Mouse (Mus musculus): ENCODE measurements around the gene Txnl4b. TPM values are rescaled to one million over a fixed set of nuclear protein-coding genes. Genes with fewer than 3 reads are reported as not detected.

Txnl4b gene
- polyA plus RNA-seq, 1 experiment from 2014 or later = 16.3 TPM

DNA sequence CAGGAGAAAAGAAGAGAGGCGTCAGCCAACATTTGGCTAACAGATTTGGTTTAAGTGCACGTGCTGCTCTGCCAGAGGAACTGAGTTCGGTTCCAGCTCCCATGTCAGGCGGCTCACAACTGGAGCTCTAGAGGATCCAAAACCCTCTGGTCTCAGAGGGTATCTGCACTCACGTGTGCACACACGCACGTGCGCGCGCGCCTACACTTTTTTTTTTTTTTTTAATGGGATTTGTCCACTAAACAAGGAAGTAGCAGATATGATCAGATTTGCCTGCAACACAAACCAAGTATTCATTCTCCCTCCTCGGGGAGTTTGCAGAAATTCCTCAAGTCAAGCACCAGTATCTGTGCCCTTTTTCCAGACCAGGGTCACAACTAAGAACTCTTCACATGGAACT lies 42.0 kb downstream of the Txnl4b start:
- WGBS = 7% methylated on average over 12 of the region's 12 CpGs
- H3K27me3 ChIP-seq (ENCODE audit: control insufficient read depth, insufficient read depth, low read length) = no peaks in the 10 kb centered on the region
- 0 out of 2 replicates have a peak, but pooled peaks cover 2% of the 10 kb centered on the region for H3K4me1 ChIP-seq (replicated peaks; ENCODE audit: control insufficient read depth, insufficient read depth)
- peak overlapping the region; percentile 80 for H3K4me2 ChIP-seq (replicated peaks; ENCODE audit: low read depth)
- ATAC-seq (ENCODE audit: low FRiP score, low TSS enrichment) (no peak), DNase-seq (ENCODE audit: low spot score) (no peak)
- TF ChIP-seq CTCF (IDR thresholded peaks at IDR 0.05; ENCODE audit: low read depth) (no peak), EP300 (optimal IDR thresholded peaks at IDR 0.05) (no peak)
- peak overlapping the region; percentile 98 for H3K27ac ChIP-seq (replicated peaks)
- no peaks in the 10 kb centered on the region for H3K9me3 ChIP-seq (ENCODE audit: control insufficient read depth, low read length)
- H3K4me3 ChIP-seq (ENCODE audit: low read depth, low read length) = peak overlapping the region; percentile 68
- H3K9ac ChIP-seq (ENCODE audit: low read length) = peak overlapping the region; percentile 70
- H3K36me3 ChIP-seq (ENCODE audit: control insufficient read depth, insufficient read depth, low read length) = no peaks in the 10 kb centered on the region

DNA sequence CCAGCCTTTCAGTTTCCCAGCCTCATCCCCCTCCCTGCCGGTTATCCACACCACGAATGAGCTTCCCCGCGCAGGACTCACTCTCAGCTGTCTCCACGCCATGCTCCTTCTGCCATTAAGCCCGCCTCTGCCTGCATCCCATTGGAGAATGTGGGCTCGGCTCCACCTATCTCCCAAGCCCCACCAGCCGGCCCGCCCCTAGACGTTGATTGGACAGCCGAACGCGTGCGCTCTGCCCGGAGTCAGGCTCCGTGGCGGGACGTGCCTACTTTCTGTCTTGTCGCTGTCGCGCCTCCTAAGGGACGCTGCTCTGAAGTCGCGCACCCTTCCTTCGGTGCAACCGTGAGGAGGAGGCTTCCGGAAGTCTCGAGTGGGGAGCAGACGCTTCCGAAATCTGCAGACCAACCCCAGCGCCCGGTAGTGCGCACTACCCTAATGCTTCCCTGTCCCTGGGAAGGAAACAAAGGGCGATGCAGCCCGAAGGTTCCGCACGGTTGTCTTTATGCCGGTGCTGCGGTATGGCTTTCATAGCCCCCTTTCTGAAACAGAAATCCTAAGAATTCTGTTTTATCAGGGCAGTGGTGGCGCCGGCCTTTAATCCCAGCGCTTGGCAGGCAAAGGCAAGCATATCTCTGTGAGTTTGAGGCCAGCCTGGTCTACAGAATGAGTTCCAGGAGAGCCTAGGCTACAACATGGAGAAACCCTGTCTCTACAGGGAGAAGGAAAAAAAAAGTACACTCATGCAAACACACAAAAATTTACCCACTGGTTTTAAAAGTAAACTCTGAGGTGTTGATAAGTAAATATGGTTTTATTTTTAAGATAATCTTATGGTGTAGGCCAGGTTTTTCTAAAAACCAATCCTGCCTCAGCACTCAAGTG lies 42.8 kb downstream of the Txnl4b start, which contains the start of gene Dhodh:
TSS of gene Dhodh (minus strand) at position 403 of the 882 bp plus-strand sequence.
- peak within 1 kb of the TSS; percentile 80 for H3K4me2 ChIP-seq (replicated peaks; ENCODE audit: low read depth)
- peak; percentile 45 for TF ChIP-seq CTCF (IDR thresholded peaks at IDR 0.05; ENCODE audit: low read depth)
- no peak for TF ChIP-seq EP300 (optimal IDR thresholded peaks at IDR 0.05)

DNA sequence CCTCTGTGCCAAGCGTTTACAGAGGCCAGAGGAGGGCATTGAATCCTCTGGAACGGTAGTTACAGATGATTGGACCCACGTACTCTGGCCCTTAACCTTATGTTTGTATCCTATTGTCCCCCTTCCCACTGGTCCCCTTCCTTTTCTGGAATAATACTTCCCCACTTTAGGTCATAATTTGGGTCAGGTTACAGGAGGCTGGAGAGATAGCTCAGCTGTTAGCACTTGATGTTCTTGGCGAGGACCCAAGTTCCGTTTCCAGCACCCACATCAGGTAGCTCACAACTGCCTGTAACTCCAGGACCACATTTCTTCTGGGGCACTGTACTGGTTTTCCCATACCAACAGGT lies 43.4 kb downstream of the Txnl4b start:
- peak overlapping the region; percentile 68 for H3K4me3 ChIP-seq (ENCODE audit: low read depth, low read length)
- no peaks in the 10 kb centered on the region for H3K9me3 ChIP-seq (ENCODE audit: control insufficient read depth, low read length)
- H3K4me2 ChIP-seq (replicated peaks; ENCODE audit: low read depth) = peak overlapping the region; percentile 80
- H3K27me3 ChIP-seq (ENCODE audit: control insufficient read depth, insufficient read depth, low read length) = no peaks in the 10 kb centered on the region
- WGBS = 9% methylated on average over 5 of the region's 5 CpGs
- DNase-seq (ENCODE audit: low spot score) (no peak), ATAC-seq (ENCODE audit: low FRiP score, low TSS enrichment) (no peak)
- H3K27ac ChIP-seq (replicated peaks) = peak overlapping the region; percentile 98
- 0 out of 2 replicates have a peak, but pooled peaks cover 2% of the 10 kb centered on the region for H3K4me1 ChIP-seq (replicated peaks; ENCODE audit: control insufficient read depth, insufficient read depth)
- H3K36me3 ChIP-seq (ENCODE audit: control insufficient read depth, insufficient read depth, low read length) = no peaks in the 10 kb centered on the region
- TF ChIP-seq EP300 (optimal IDR thresholded peaks at IDR 0.05) = no peak
- no peak for TF ChIP-seq CTCF (IDR thresholded peaks at IDR 0.05; ENCODE audit: low read depth)
- peak overlapping the region; percentile 70; the same call in 1 of the 2 replicates for H3K9ac ChIP-seq (ENCODE audit: low read length)

More for the DNA sequence above, 42.8 kb downstream of the Txnl4b start, which contains the start of gene Dhodh:
- peak within 1 kb of the TSS; percentile 68 for H3K4me3 ChIP-seq (ENCODE audit: low read depth, low read length)
- no peaks in the 10 kb centered on the region for H3K9me3 ChIP-seq (ENCODE audit: control insufficient read depth, low read length)
- H3K4me1 ChIP-seq (replicated peaks; ENCODE audit: control insufficient read depth, insufficient read depth) = 0 out of 2 replicates have a peak, but pooled peaks cover 2% of the 10 kb centered on the region
- no peaks in the 10 kb centered on the region for H3K27me3 ChIP-seq (ENCODE audit: control insufficient read depth, insufficient read depth, low read length)
- WGBS = under 1% methylated on average over 42 of the region's 42 CpGs
- peak within 1 kb of the TSS; percentile 98 for H3K27ac ChIP-seq (replicated peaks)
- peak within 1 kb of the TSS; percentile 70 for H3K9ac ChIP-seq (ENCODE audit: low read length)
- peak; percentile 98 for ATAC-seq (ENCODE audit: low FRiP score, low TSS enrichment)
- no peaks in the 10 kb centered on the region for H3K36me3 ChIP-seq (ENCODE audit: control insufficient read depth, insufficient read depth, low read length)
- DNase-seq (ENCODE audit: low spot score) = peak; percentile 96

DNA sequence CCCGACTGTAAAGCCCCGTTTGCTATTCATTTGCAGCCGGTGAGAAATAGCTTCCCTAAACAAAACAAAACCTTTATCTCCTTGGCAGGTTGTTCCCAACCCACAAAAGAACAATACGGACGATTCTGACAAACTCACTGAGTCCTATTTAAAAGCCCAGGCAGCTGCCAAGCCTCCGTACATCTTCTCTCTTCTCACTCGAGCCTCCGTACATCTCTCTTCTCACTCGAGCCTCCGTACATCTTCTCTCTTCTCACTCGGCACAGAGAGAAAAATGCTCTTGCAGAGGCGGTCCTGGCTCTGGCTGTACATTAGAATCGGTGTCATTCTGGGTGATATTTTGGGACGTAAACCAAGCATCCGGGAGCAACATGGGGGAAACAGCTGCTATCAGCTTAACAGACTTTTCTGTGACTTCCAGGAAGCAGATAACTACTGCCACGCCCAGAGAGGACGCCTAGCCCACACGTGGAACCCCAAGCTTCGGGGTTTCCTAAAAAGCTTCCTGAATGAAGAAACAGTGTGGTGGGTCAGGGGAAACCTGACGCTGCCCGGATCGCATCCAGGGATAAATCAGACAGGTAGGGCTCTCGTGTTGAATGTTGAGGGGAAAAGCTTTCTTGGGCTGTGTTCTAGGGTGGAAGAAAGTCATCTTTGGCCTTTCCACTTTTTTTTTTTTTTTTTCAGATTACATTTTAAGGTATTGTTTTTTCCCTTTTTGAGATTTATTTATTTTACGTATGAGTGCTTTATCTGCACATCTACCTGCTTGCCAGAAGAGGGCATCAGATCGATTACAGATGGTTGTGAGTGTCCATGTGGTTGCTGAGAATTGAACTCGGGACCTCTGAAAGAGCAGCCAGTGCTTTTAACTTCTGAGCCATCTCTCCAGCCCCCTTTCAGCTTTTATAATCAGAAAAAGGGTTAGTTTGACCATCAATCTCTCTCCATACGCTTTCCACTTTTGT lies 48.8 kb downstream of the Txnl4b start, which contains the start of gene Pkd1l3:
TSS of gene Pkd1l3 (plus strand) at position 275 of the 968 bp plus-strand sequence.
- no peaks in the 10 kb centered on the region for H3K36me3 ChIP-seq (ENCODE audit: control insufficient read depth, insufficient read depth, low read length)
- TF ChIP-seq EP300 (optimal IDR thresholded peaks at IDR 0.05) (no peak), CTCF (IDR thresholded peaks at IDR 0.05; ENCODE audit: low read depth) (peak; percentile 45)
- H3K27ac ChIP-seq (replicated peaks) = no peak within 1 kb of the TSS
- no peaks in the 10 kb centered on the region for H3K27me3 ChIP-seq (ENCODE audit: control insufficient read depth, insufficient read depth, low read length)
- H3K4me1 ChIP-seq (replicated peaks; ENCODE audit: control insufficient read depth, insufficient read depth) = no peaks in the 10 kb centered on the region
- H3K4me2 ChIP-seq (replicated peaks; ENCODE audit: low read depth) = peak within 1 kb of the TSS; percentile 24; the same call in 1 of the 2 replicates
- DNase-seq (ENCODE audit: low spot score) = no peak
- ATAC-seq (ENCODE audit: low FRiP score, low TSS enrichment) = no peak
- H3K9ac ChIP-seq (ENCODE audit: low read length) = no peak within 1 kb of the TSS
- H3K4me3 ChIP-seq (ENCODE audit: low read depth, low read length) = no peak within 1 kb of the TSS
- no peaks in the 10 kb centered on the region for H3K9me3 ChIP-seq (ENCODE audit: control insufficient read depth, low read length)
- WGBS = 47% methylated on average over 27 of the region's 27 CpGs

DNA sequence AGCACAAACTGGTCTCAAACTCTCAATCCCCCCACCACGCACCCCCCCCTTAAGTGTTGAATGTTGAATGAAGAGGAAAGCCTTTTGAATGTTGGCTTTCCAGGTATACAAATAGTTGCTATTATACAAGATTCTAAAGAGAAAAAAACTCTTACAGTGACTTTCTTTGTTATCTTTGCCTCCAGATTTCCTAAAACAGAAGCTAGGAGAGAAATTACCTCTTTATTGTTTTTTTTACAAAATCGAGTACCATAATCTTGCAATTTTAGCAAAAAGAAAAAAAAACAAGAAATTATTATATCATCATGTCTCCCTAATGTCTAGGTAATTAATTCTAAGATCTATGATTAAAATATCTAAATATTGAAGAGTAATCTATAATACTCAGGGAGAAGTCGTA lies 49.9 kb downstream of the Txnl4b start:
- ATAC-seq (ENCODE audit: low FRiP score, low TSS enrichment) (no peak), DNase-seq (ENCODE audit: low spot score) (no peak)
- WGBS = 78% methylated on average over 3 of the region's 3 CpGs
- Histone ChIP-seq H3K36me3 (ENCODE audit: control insufficient read depth, insufficient read depth, low read length) (no peaks in the 10 kb centered on the region), H3K27me3 (ENCODE audit: control insufficient read depth, insufficient read depth, low read length) (no peaks in the 10 kb centered on the region), H3K4me1 (replicated peaks; ENCODE audit: control insufficient read depth, insufficient read depth) (no peaks in the 10 kb centered on the region), H3K9ac (ENCODE audit: low read length) (no peak overlapping the region), H3K4me3 (ENCODE audit: low read depth, low read length) (no peak overlapping the region), H3K9me3 (ENCODE audit: control insufficient read depth, low read length) (no peaks in the 10 kb centered on the region), H3K4me2 (replicated peaks; ENCODE audit: low read depth) (no peak overlapping the region), H3K27ac (replicated peaks) (no peak overlapping the region)
- TF ChIP-seq EP300 (optimal IDR thresholded peaks at IDR 0.05) (no peak), CTCF (IDR thresholded peaks at IDR 0.05; ENCODE audit: low read depth) (no peak)

Other genes starting within 250 kb of the Txnl4b start
- gene Pmfbp1, start 71.9 kb upstream of the Txnl4b start, polyA plus RNA-seq (2015; fragmentation: Nextera tagmentation; extraction: Ambion mirVana) = 0.02 TPM in 1 of 2 replicates, not detected in the other
- 7.0 and 7.2 TPM in 2 replicates for gene Dhx38, start within 50 bp of the Txnl4b start, polyA plus RNA-seq (2015; fragmentation: Nextera tagmentation; extraction: Ambion mirVana)
- gene Hp, start 13.3 kb downstream of the Txnl4b start, polyA plus RNA-seq (2015; fragmentation: Nextera tagmentation; extraction: Ambion mirVana) = 5.0 and 8.4 TPM in 2 replicates
- gene Dhodh, start 42.8 kb downstream of the Txnl4b start, polyA plus RNA-seq (2015; fragmentation: Nextera tagmentation; extraction: Ambion mirVana) = 19.9 and 20.5 TPM in 2 replicates
- 0.08 TPM in 1 of 2 replicates, not detected in the other for gene Pkd1l3, start 48.6 kb downstream of the Txnl4b start, polyA plus RNA-seq (2015; fragmentation: Nextera tagmentation; extraction: Ambion mirVana)
- gene Ist1, start 127.4 kb downstream of the Txnl4b start, polyA plus RNA-seq (2015; fragmentation: Nextera tagmentation; extraction: Ambion mirVana) = 96.0 and 103 TPM in 2 replicates
- gene Zfp821, start 139.7 kb downstream of the Txnl4b start, polyA plus RNA-seq (2015; fragmentation: Nextera tagmentation; extraction: Ambion mirVana) = 12.2 and 13.6 TPM in 2 replicates
- 2.7 and 2.8 TPM in 2 replicates for gene Atxn1l, start 171.8 kb downstream of the Txnl4b start, polyA plus RNA-seq (2015; fragmentation: Nextera tagmentation; extraction: Ambion mirVana)
- gene Ap1g1, start 212.7 kb downstream of the Txnl4b start, polyA plus RNA-seq (2015; fragmentation: Nextera tagmentation; extraction: Ambion mirVana) = 20.2 and 21.6 TPM in 2 replicates

Data from stomach, postnatal 0 days (tissue).